Mouse (Mus musculus) CH12.LX (cell line): ENCODE measurements around the gene Cpne5.

Source experiments
- CTCF ChIP-seq, 2 experiments: IDR thresholded peaks in 1 of 2; conservative IDR thresholded peaks in 1 of 2; 2 replicates each; pipeline ENCODE4 v1.5.1; 2011 to 2012; ENCODE audit warnings: low read depth in 2 of 2, low read length in 2 of 2, improper control_type of control experiment in 1 of 2, inconsistent platforms in 1 of 2, mild to moderate bottlenecking in 1 of 2, moderate library complexity in 1 of 2
- ELF1 ChIP-seq: IDR thresholded peaks from 2 replicates; pipeline ENCODE4 v1.6.1; 2014; ENCODE audit warnings: low read depth, mild to moderate bottlenecking, inconsistent platforms, low read length, improper control_type of control experiment
- ETS1 ChIP-seq: conservative IDR thresholded peaks from 2 replicates; pipeline ENCODE4 v1.6.1; 2012; ENCODE audit warnings: low read depth, mild to moderate bottlenecking, inconsistent platforms, low read length, improper control_type of control experiment, moderate library complexity
- HCFC1 ChIP-seq: IDR thresholded peaks from 2 replicates; pipeline ENCODE4 v1.6.1; 2012; ENCODE audit warnings: low read depth, mild to moderate bottlenecking, inconsistent platforms, low read length, improper control_type of control experiment
- JUND ChIP-seq: conservative IDR thresholded peaks from 2 replicates; pipeline ENCODE4 v1.6.1; 2011; ENCODE audit warnings: low read depth, low read length, improper control_type of control experiment
- MEF2A ChIP-seq: IDR thresholded peaks from 2 replicates; pipeline ENCODE4 v1.6.1; 2014; ENCODE audit warnings: low read depth, mild to moderate bottlenecking, inconsistent platforms, low read length, improper control_type of control experiment, borderline replicate concordance
- POLR2A ChIP-seq: IDR thresholded peaks from 2 replicates; pipeline ENCODE4 v1.6.1; 2011; ENCODE audit warnings: low read depth, mild to moderate bottlenecking, improper control_type of control experiment, low read length
- POLR2AphosphoS2 ChIP-seq: IDR thresholded peaks from 2 replicates; pipeline ENCODE4 v1.6.1; 2011; ENCODE audit warnings: low read depth, low read length, improper control_type of control experiment
- TCF12 ChIP-seq: IDR thresholded peaks from 2 replicates; pipeline ENCODE4 v1.6.1; 2014; ENCODE audit warnings: low read depth, mild to moderate bottlenecking, inconsistent platforms, low read length, improper control_type of control experiment
- USF2 ChIP-seq: conservative IDR thresholded peaks from 2 replicates; pipeline ENCODE4 v1.6.1; 2011; ENCODE audit warnings: low read depth, low read length, improper control_type of control experiment
- ZNF384 ChIP-seq: IDR thresholded peaks from 2 replicates; pipeline ENCODE4 v1.6.1; 2012; ENCODE audit warnings: low read depth, low read length, improper control_type of control experiment, inconsistent platforms

GRCm38 (mm10) chr17:29218017-29218416 lies 19.9 kb downstream of the Cpne5 start:
- TF ChIP-seq HCFC1 (no peak), POLR2A (no peak), ELF1 (no peak), USF2 (no peak), ETS1 (no peak), CTCF (conservative IDR thresholded peaks at IDR 0.05 in 1 of 2, IDR thresholded peaks at IDR 0.05 in 1 of 2; ENCODE audit: low read depth in 2 of 2, low read length in 2 of 2) (no peak), POLR2AphosphoS2 (no peak), TCF12 (no peak), ZNF384 (no peak), MEF2A (no peak), JUND (no peak)
